Mouse (Mus musculus): ENCODE results near the gene Asf1a.
"Not testable (repeated sequence)": the region's sequence is repeated elsewhere in the genome, so short reads cannot be mapped to it uniquely, and the experiment has no call there.

Gene Asf1a

DNA sequence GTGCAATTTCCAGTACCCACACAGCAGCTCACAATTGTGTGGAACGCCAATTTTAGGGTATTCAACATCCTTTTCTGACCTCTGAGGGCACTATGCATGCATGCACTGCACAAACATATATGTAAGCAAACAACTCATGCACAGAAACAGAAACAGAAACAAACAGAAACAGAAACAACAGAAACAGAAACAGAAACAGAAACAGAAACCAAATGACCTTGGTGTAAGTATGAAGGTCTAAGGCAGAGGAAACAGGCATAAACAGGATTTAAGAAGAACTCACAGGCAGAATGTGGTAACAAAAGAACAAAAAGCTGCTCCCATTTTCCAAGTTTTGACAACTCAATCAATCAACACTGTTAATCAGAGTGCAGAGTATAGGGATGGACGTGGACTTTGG lies 54.1 kb downstream of the Asf1a start:
- DNase-seq = no peak

DNA sequence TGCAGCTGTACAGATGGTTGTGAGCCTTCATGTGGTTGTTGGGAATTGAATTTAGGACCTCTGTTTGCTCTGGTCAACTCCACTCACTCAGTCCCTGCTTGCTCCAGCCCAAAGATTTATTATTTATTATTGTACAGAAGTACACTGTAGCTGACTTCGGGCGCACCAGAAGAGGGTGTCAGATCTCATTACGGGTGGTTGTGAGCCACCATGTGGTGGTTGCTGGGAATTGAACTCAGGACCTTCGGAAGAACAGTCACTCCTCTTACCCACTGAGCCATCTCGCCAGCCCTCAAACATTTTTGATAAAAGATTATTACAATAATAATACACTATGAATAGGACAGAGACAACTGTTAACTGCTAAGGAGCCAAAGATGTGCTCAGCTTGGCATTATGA lies 57.7 kb downstream of the Asf1a start:
- not testable (repeated sequence) for DNase-seq
